Mouse (Mus musculus): ENCODE results near the gene Rundc3b. TPM values are rescaled to one million over a fixed set of nuclear protein-coding genes. Genes with fewer than 3 reads are reported as not detected.

Rundc3b gene
- total and polyA plus RNA-seq, 2 experiments: 0.06 to 0.55 TPM

- H3K27me3 ChIP-seq (ENCODE audit: control insufficient read depth, insufficient read depth, low read length): no peaks in the 10 kb centered on the region
- H3K27ac ChIP-seq (replicated peaks; ENCODE audit: insufficient read depth, low read depth, low read length): no peak overlapping the region
- H3K4me3 ChIP-seq (ENCODE audit: insufficient read depth, low read depth, low read length): no peak overlapping the region
- H3K36me3 ChIP-seq (ENCODE audit: control insufficient read depth, insufficient read depth, low read length): no peaks in the 10 kb centered on the region
- 87% methylated on average over 7 of the region's 7 CpGs for WGBS
- TF ChIP-seq CTCF (IDR thresholded peaks at IDR 0.05; ENCODE audit: low read depth, low read length) (no peak), POLR2A (IDR thresholded peaks at IDR 0.05; ENCODE audit: extremely low read depth, insufficient read depth, low read length) (no peak)
- no peak for DNase-seq (ENCODE audit: extremely low read depth, low read depth, low spot score)
- no peaks in the 10 kb centered on the region for H3K4me1 ChIP-seq (ENCODE audit: control insufficient read depth, insufficient read depth, low read length)
- no peak overlapping the region for H3K9ac ChIP-seq (ENCODE audit: low read depth, low read length)
- no peaks in the 10 kb centered on the region for H3K79me2 ChIP-seq (ENCODE audit: control insufficient read depth, insufficient read depth, low read length)
Observed at GRCm38 (mm10) chr5:8541120-8542117, 81.3 kb downstream of the Rundc3b start.

- no peak for DNase-seq (ENCODE audit: extremely low read depth, low read depth, low spot score)
- H3K36me3 ChIP-seq (ENCODE audit: control insufficient read depth, insufficient read depth, low read length): no peaks in the 10 kb centered on the region
- WGBS: 57% methylated on average over 3 of the region's 3 CpGs
- no peaks in the 10 kb centered on the region for H3K79me2 ChIP-seq (ENCODE audit: control insufficient read depth, insufficient read depth, low read length)
- H3K9ac ChIP-seq (ENCODE audit: low read depth, low read length): no peak overlapping the region
- no peak for TF ChIP-seq POLR2A (IDR thresholded peaks at IDR 0.05; ENCODE audit: extremely low read depth, insufficient read depth, low read length)
- H3K27me3 ChIP-seq (ENCODE audit: control insufficient read depth, insufficient read depth, low read length): no peaks in the 10 kb centered on the region
- no peak overlapping the region for H3K4me3 ChIP-seq (ENCODE audit: insufficient read depth, low read depth, low read length)
- H3K27ac ChIP-seq (replicated peaks; ENCODE audit: insufficient read depth, low read depth, low read length): no peak overlapping the region
- H3K4me1 ChIP-seq (ENCODE audit: control insufficient read depth, insufficient read depth, low read length): no peaks in the 10 kb centered on the region
Observed at GRCm38 (mm10) chr5:8519006-8519405, 103.7 kb downstream of the Rundc3b start.

GRCm38 (mm10) chr5:8491778-8492177 lies 131.0 kb downstream of the Rundc3b start:
- no peak overlapping the region for H3K27ac ChIP-seq (replicated peaks; ENCODE audit: insufficient read depth, low read depth, low read length)
- no peak overlapping the region for H3K4me3 ChIP-seq (ENCODE audit: insufficient read depth, low read depth, low read length)
- 75% methylated on average over 4 of the region's 4 CpGs for WGBS
- no peaks in the 10 kb centered on the region for H3K4me1 ChIP-seq (ENCODE audit: control insufficient read depth, insufficient read depth, low read length)
- no peaks in the 10 kb centered on the region for H3K36me3 ChIP-seq (ENCODE audit: control insufficient read depth, insufficient read depth, low read length)
- H3K27me3 ChIP-seq (ENCODE audit: control insufficient read depth, insufficient read depth, low read length): no peaks in the 10 kb centered on the region
- H3K9ac ChIP-seq (ENCODE audit: low read depth, low read length): no peak overlapping the region
- TF ChIP-seq POLR2A (IDR thresholded peaks at IDR 0.05; ENCODE audit: extremely low read depth, insufficient read depth, low read length): no peak
- TF ChIP-seq CTCF (IDR thresholded peaks at IDR 0.05; ENCODE audit: low read depth, low read length): no peak
- no peaks in the 10 kb centered on the region for H3K79me2 ChIP-seq (ENCODE audit: control insufficient read depth, insufficient read depth, low read length)
- DNase-seq (ENCODE audit: extremely low read depth, low read depth, low spot score): no peak

- H3K9ac ChIP-seq (ENCODE audit: low read depth, low read length): no peak overlapping the region
- peak; percentile 36 for DNase-seq (ENCODE audit: extremely low read depth, low read depth, low spot score)
- H3K4me1 ChIP-seq (ENCODE audit: control insufficient read depth, insufficient read depth, low read length): no peaks in the 10 kb centered on the region
- H3K27me3 ChIP-seq (ENCODE audit: control insufficient read depth, insufficient read depth, low read length): no peaks in the 10 kb centered on the region
- no peak for TF ChIP-seq POLR2A (IDR thresholded peaks at IDR 0.05; ENCODE audit: extremely low read depth, insufficient read depth, low read length)
- TF ChIP-seq CTCF (IDR thresholded peaks at IDR 0.05; ENCODE audit: low read depth, low read length): 0 out of 2 replicates have a peak, but pooled peaks have one; percentile 15
- H3K79me2 ChIP-seq (ENCODE audit: control insufficient read depth, insufficient read depth, low read length): no peaks in the 10 kb centered on the region
- no peaks in the 10 kb centered on the region for H3K36me3 ChIP-seq (ENCODE audit: control insufficient read depth, insufficient read depth, low read length)
- no peak overlapping the region for H3K4me3 ChIP-seq (ENCODE audit: insufficient read depth, low read depth, low read length)
- no peak overlapping the region for H3K27ac ChIP-seq (replicated peaks; ENCODE audit: insufficient read depth, low read depth, low read length)
- 34% methylated on average over 6 of the region's 6 CpGs for WGBS
Observed at GRCm38 (mm10) chr5:8489471-8490110, 133.2 kb downstream of the Rundc3b start.

- H3K9ac ChIP-seq (ENCODE audit: low read depth, low read length): no peak overlapping the region
- H3K4me3 ChIP-seq (ENCODE audit: insufficient read depth, low read depth, low read length): no peak overlapping the region
- H3K27ac ChIP-seq (replicated peaks; ENCODE audit: insufficient read depth, low read depth, low read length): no peak overlapping the region
- no peak for DNase-seq (ENCODE audit: extremely low read depth, low read depth, low spot score)
- WGBS: 87% methylated on average over 2 of the region's 2 CpGs
- H3K4me1 ChIP-seq (ENCODE audit: control insufficient read depth, insufficient read depth, low read length): no peaks in the 10 kb centered on the region
- no peaks in the 10 kb centered on the region for H3K27me3 ChIP-seq (ENCODE audit: control insufficient read depth, insufficient read depth, low read length)
- no peaks in the 10 kb centered on the region for H3K36me3 ChIP-seq (ENCODE audit: control insufficient read depth, insufficient read depth, low read length)
- H3K79me2 ChIP-seq (ENCODE audit: control insufficient read depth, insufficient read depth, low read length): no peaks in the 10 kb centered on the region
- TF ChIP-seq CTCF (IDR thresholded peaks at IDR 0.05; ENCODE audit: low read depth, low read length) (no peak), POLR2A (IDR thresholded peaks at IDR 0.05; ENCODE audit: extremely low read depth, insufficient read depth, low read length) (no peak)
Observed at GRCm38 (mm10) chr5:8488701-8489297, 134.0 kb downstream of the Rundc3b start.

All from liver, adult 2 months (tissue).